Mouse (Mus musculus) forebrain, embryonic 13.5 days (tissue): ENCODE results near the gene Sgpp1. TPM values are rescaled to one million over a fixed set of nuclear protein-coding genes. Genes with fewer than 3 reads are reported as not detected.
"Not testable (repeated sequence)": the region's sequence is repeated elsewhere in the genome, so short reads cannot be mapped to it uniquely, and the experiment has no call there.

Experiments
- ATAC-seq: fragments of 200-750 bp; cut with Nextera tagmentation; 2 replicates; pipeline ENCODE4 v1.8.0; 2017
- H3K27ac ChIP-seq: fragments of 300-500 bp; sonication (generic); 2 replicates; pipeline ENCODE4 v1.5.1; 2015; ENCODE audit warnings: inconsistent platforms, mild to moderate bottlenecking, moderate library complexity
- H3K27me3 ChIP-seq: fragments of 300-500 bp; sonication (generic); 2 replicates; pipeline ENCODE4 v1.6.1; 2015; ENCODE audit warnings: mild to moderate bottlenecking, inconsistent platforms
- H3K36me3 ChIP-seq: fragments of 300-500 bp; sonication (generic); 2 replicates; pipeline ENCODE4 v1.6.1; 2015; ENCODE audit warnings: mild to moderate bottlenecking, inconsistent platforms; ENCODE audit not compliant: poor library complexity, severe bottlenecking
- H3K4me1 ChIP-seq: fragments of 300-500 bp; sonication (generic); 2 replicates; pipeline ENCODE4 v1.6.1; 2015; ENCODE audit warnings: inconsistent platforms
- H3K4me2 ChIP-seq: fragments of 300-500 bp; sonication (generic); 2 replicates; pipeline ENCODE4 v1.6.1; 2015; ENCODE audit warnings: inconsistent platforms, mild to moderate bottlenecking, moderate library complexity
- H3K4me3 ChIP-seq: fragments of 300-500 bp; sonication (generic); 2 replicates; pipeline ENCODE4 v1.5.1; 2015; ENCODE audit warnings: mild to moderate bottlenecking, inconsistent platforms
- H3K9ac ChIP-seq: fragments of 300-500 bp; sonication (generic); 2 replicates; pipeline ENCODE4 v1.6.1; 2015; ENCODE audit warnings: mild to moderate bottlenecking, inconsistent platforms
- H3K9me3 ChIP-seq: fragments of 300-500 bp; sonication (generic); replicated peaks from 2 replicates; pipeline ENCODE4 v1.6.1; 2016; ENCODE audit warnings: inconsistent platforms
- WGBS: fragments of 180-500 bp; shearing (Covaris S2); methylation state at CpG from one replicate; pipeline ENCODE4 v1.1.7; 2015; 5-methylcytosine and 5-hydroxymethylcytosine counted together
- polyA plus RNA-seq: library from polyadenylated mRNA; unstranded; fragments of >200 nt; fragmentation: Nextera tagmentation; extraction: Ambion mirVana; gene quantifications from 2 replicates; pipeline ENCODE4 v1.2.1, GENCODE M21; 2015

The Sgpp1 gene
- polyA plus RNA-seq, 1 experiment from 2014 or later, result 10.1 TPM

DNA sequence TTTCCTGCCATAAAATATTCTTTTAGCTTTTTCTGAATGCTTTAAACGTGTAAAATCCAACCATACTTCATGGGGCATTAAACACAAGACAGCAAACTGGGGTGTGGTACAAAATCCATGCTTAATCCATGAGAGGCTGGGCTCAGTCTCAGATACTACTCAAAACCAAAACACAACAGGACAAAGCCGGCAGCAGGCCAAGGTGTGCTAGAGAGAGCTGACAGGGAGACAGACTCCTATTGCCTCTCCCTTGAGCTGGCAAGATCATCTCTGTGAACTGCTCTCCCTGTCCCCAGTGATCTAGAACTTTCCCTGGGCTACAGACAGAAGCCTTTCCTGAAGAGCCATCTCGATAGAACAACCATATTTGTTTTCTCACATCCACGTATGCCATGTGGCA is 5.1 kb downstream of the Sgpp1 start:
- 86% methylated on average over 4 of the region's 4 CpGs for WGBS
- Histone ChIP-seq H3K27me3 (no peaks in the 10 kb centered on the region), H3K4me2 (no peak overlapping the region), H3K36me3 (peaks cover 9% of the 10 kb centered on the region), H3K9me3 (no peaks in the 10 kb centered on the region), H3K4me1 (peaks cover 20% of the 10 kb centered on the region), H3K4me3 (no peak overlapping the region), H3K9ac (no peak overlapping the region), H3K27ac (no peak overlapping the region)
- no peak for ATAC-seq

GRCm38 (mm10) chr12:75729876-75730275 is 5.7 kb downstream of the Sgpp1 start:
- WGBS, result 69% methylated on average over 1 of the region's 1 CpGs
- Histone ChIP-seq H3K36me3 (peaks cover 9% of the 10 kb centered on the region), H3K9ac (no peak overlapping the region), H3K4me3 (no peak overlapping the region), H3K27me3 (no peaks in the 10 kb centered on the region), H3K27ac (no peak overlapping the region), H3K9me3 (no peaks in the 10 kb centered on the region), H3K4me1 (peaks cover 20% of the 10 kb centered on the region), H3K4me2 (no peak overlapping the region)
- ATAC-seq, result no peak

DNA sequence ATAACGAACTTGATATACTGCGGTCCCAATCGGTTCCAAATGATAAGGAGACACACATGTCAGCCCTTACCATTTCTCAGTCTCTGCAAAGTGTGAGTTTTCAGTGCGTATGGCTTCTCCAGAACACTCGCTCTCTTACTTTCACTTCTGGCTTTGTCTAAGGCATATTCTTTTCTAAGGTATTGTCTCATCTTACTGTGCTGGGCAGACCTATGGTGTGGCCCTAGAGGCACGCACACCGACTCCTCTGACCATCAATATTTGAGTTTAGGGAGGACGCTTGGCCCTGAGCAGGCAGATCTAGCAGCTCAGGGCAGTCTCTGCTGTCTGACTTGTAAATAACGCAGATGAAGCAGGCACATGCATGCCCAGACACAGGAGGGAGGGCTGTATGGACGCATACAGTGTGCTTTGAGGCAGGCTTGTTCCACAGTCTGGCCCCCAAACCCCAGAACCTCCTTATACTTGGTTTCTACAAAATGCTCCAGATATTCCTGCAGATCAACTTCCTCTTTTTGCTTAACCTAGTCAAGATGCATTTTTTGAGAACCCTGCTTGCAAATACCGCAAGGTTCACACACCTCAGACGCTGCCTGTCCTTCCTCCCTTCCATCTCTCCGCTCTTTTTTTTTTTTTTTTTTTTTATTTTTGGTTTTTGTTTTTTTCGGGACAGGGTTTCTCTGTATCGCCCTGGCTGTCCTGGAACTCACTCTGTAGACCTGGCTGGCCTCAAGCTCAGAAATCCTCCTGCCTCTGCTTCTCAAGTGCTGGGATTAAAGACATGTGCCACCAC is 8.0 kb downstream of the Sgpp1 start:
- Histone ChIP-seq H3K9ac (no peak overlapping the region), H3K9me3 (no peaks in the 10 kb centered on the region), H3K27ac (no peak overlapping the region), H3K4me3 (no peak overlapping the region), H3K4me1 (no peaks in the 10 kb centered on the region), H3K4me2 (no peak overlapping the region), H3K27me3 (no peaks in the 10 kb centered on the region), H3K36me3 (peaks cover 9% of the 10 kb centered on the region)
- 97% methylated on average over 15 of the region's 15 CpGs for WGBS
- ATAC-seq, result no peak

GRCm38 (mm10) chr12:75726349-75726861 is 9.1 kb downstream of the Sgpp1 start:
- WGBS, result 86% methylated on average over 8 of the region's 8 CpGs
- H3K27me3 ChIP-seq, result no peaks in the 10 kb centered on the region
- H3K4me2 ChIP-seq, result no peak overlapping the region
- H3K36me3 ChIP-seq, result peaks cover 9% of the 10 kb centered on the region
- ATAC-seq, result no peak
- H3K9me3 ChIP-seq, result no peaks in the 10 kb centered on the region
- H3K27ac ChIP-seq, result no peak overlapping the region
- no peak overlapping the region for H3K9ac ChIP-seq
- H3K4me3 ChIP-seq, result no peak overlapping the region
- no peaks in the 10 kb centered on the region for H3K4me1 ChIP-seq

GRCm38 (mm10) chr12:75724621-75725324 is 10.8 kb downstream of the Sgpp1 start:
- H3K27me3 ChIP-seq, result no peaks in the 10 kb centered on the region
- no peak overlapping the region for H3K4me2 ChIP-seq
- no peak for ATAC-seq
- no peaks in the 10 kb centered on the region for H3K9me3 ChIP-seq
- 93% methylated on average over 14 of the region's 14 CpGs for WGBS
- no peaks in the 10 kb centered on the region for H3K4me1 ChIP-seq
- no peak overlapping the region for H3K27ac ChIP-seq
- no peak overlapping the region for H3K4me3 ChIP-seq
- no peak overlapping the region for H3K9ac ChIP-seq
- peaks cover 11% of the 10 kb centered on the region for H3K36me3 ChIP-seq

DNA sequence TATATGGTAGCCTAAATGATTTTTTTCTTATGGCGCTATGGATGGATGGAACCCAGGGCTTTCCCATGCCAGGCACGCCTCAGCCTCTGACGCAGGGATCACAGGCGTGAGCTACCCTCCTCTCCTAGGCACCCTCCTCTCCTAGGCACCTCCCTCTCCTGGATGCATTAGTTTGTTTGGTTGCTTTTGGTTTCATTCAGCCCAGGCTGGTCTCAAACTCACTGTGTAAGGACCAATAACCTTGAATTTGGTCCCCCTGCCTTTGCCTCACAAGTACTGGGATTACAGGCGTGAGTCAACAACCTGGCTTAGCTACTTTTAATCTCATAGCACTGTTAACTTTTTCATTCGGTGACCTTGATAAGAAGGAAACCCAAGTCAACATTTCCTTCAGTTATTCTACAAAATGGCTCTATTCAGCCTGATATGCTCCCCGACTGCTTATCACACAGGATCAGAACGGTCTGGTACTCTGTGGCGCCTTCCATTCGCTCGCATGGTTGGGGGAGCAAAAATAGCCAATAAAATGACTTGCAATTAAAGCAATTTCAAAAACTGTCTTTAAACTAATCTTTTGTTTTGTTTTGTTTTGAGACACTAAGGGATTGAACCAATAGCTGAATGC is 11.6 kb downstream of the Sgpp1 start:
- no peak for ATAC-seq
- Histone ChIP-seq H3K4me1 (no peaks in the 10 kb centered on the region), H3K27ac (no peak overlapping the region), H3K9ac (no peak overlapping the region), H3K36me3 (peaks cover 13% of the 10 kb centered on the region), H3K9me3 (no peaks in the 10 kb centered on the region), H3K4me3 (no peak overlapping the region), H3K27me3 (no peaks in the 10 kb centered on the region), H3K4me2 (no peak overlapping the region)
- 86% methylated on average over 11 of the region's 11 CpGs for WGBS

DNA sequence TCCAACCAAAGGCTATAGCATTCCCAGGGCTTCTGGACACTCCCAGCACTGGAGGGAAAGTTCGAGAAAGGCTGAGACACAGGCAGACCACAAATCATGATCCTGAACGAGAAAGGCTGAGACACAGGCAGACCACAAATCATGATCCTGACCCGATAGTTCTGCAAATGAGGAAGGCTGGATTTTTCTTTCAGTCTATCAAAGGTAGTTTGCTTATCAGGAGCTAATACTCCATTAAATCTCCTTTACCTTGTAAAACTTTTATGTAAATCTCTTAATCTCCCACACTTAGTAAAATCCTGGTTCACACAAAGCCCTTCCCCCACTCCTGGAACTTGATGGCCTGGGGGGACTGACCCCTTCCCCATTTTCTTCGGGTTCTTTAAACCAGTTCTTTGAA is 13.6 kb downstream of the Sgpp1 start:
- Histone ChIP-seq H3K9ac (no peak overlapping the region), H3K4me1 (no peaks in the 10 kb centered on the region), H3K4me2 (no peak overlapping the region), H3K27me3 (no peaks in the 10 kb centered on the region), H3K36me3 (peaks cover 7% of the 10 kb centered on the region; the same call in 1 of the 2 replicates), H3K9me3 (no peaks in the 10 kb centered on the region), H3K27ac (no peak overlapping the region), H3K4me3 (no peak overlapping the region)
- no peak for ATAC-seq
- 12% methylated on average over 4 of the region's 4 CpGs for WGBS

DNA sequence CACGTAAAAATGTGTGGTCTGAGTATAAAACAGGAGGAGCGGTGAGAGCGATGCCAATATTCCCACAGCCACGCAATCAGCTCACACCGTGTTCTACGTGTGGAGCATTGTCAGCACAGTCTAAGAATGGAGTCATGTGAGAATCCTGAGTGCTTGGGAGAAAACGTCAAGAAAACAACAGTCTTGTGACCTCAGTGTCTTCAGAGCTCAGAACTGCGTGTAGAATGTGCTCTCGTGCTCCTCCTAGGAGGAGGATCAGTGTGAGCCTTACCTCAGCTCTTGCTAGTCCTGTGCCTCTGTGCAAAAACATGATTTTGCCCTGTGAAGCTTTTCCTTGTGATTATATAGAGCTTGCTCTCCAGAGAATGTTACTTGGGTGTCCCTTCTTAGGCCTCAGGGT is 14.5 kb downstream of the Sgpp1 start:
- Histone ChIP-seq H3K9ac (no peak overlapping the region), H3K27me3 (no peaks in the 10 kb centered on the region), H3K4me2 (no peak overlapping the region), H3K36me3 (peaks cover 11% of the 10 kb centered on the region; the same call in 1 of the 2 replicates), H3K27ac (no peak overlapping the region), H3K4me1 (no peaks in the 10 kb centered on the region), H3K9me3 (no peaks in the 10 kb centered on the region), H3K4me3 (no peak overlapping the region)
- ATAC-seq, result no peak
- 73% methylated on average over 9 of the region's 9 CpGs for WGBS

DNA sequence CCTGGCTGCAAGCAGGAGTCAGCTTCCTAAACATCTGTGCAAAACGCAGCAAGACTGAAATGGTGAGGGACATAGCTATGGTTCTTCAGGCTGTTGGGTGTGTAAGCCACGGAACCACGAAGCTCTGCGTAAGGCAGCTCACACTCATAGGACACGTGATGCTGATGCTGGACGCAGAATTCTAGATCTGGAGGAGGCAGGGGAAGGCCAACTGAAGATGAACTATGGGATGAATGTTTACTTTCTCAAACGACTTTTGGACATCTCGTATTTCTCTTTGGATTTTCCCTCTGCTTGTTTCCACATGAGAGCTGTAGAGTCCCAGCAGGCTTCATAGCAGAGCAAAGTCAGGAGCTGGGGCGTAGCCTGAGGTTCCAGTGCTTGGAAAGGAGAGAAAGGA is 21.9 kb downstream of the Sgpp1 start:
- Histone ChIP-seq H3K27me3 (no peaks in the 10 kb centered on the region), H3K9me3 (no peaks in the 10 kb centered on the region), H3K4me1 (no peaks in the 10 kb centered on the region), H3K4me3 (no peak overlapping the region), H3K4me2 (no peak overlapping the region), H3K9ac (no peak overlapping the region), H3K36me3 (peaks cover 7% of the 10 kb centered on the region; the same call in 1 of the 2 replicates), H3K27ac (no peak overlapping the region)
- ATAC-seq, result no peak
- 93% methylated on average over 9 of the region's 9 CpGs for WGBS

GRCm38 (mm10) chr12:75712905-75713304 is 22.6 kb downstream of the Sgpp1 start:
- H3K36me3 ChIP-seq, ATAC-seq, H3K4me2 ChIP-seq, H3K9ac ChIP-seq, H3K9me3 ChIP-seq, H3K4me1 ChIP-seq, H3K27me3 ChIP-seq, H3K27ac ChIP-seq, H3K4me3 ChIP-seq: not testable (repeated sequence)
- whole genome bisulfite sequencing, result 96% methylated on average over 7 of the region's 7 CpGs

DNA sequence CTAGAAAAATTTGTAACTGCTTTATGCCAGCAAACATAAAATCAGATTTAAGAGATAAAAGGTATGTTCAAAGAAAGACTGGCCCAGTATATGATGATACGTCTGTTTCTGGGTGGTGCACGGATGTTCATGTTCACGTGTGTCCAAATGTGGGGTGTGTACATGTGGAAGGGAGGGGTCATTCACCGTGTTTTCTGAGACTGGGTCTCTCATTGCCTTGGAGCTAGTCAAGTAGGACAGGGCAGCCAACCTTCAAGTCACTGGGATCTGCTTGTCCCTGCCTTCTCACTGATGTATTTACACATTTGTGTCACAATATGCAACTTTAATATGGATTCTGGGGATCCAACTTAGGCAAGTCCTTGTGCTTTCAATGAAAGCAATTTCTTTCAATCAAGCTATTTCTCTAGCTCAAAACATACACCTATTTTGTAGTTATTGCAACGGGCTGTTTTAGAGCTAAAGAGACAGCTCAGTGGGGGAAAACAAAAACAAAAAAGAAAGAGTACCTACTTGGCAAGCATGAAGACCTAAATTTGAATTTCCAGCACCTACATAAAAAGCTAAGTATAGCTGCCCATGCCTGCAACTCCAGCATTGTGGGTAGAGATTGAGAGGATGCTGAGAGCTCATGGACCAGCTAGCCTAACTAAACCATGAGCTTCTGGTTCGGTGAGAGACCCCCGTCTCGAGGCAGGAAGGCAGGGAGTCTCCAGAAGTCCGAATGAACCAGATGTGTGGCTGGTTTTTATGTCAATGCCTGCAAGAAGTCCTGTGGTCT is 24.7 kb downstream of the Sgpp1 start:
- H3K27me3 ChIP-seq, result no peaks in the 10 kb centered on the region
- H3K9me3 ChIP-seq, result no peaks in the 10 kb centered on the region
- H3K9ac ChIP-seq, result no peak overlapping the region
- 93% methylated on average over 9 of the region's 9 CpGs for WGBS
- no peak for ATAC-seq
- H3K27ac ChIP-seq, result no peak overlapping the region
- H3K36me3 ChIP-seq, result 0 out of 2 replicates have a peak, but pooled peaks cover 1% of the 10 kb centered on the region
- H3K4me3 ChIP-seq, result no peak overlapping the region
- H3K4me2 ChIP-seq, result no peak overlapping the region
- no peaks in the 10 kb centered on the region for H3K4me1 ChIP-seq
